Mouse (Mus musculus) testis, postnatal 10 days (tissue): ENCODE measurements around the gene Cmtm1.
A peak's percentile ranks its signal among the peaks of the same experiment; 100 is the strongest.
"Not testable (repeated sequence)": the region's sequence is repeated elsewhere in the genome, so short reads cannot be mapped to it uniquely, and the experiment has no call there.

ENCODE experiments used
- DNase-seq: peaks from one replicate; pipeline ENCODE4 v3.0.0; 2021; ENCODE audit warnings: low spot score

The Cmtm1 gene

DNA sequence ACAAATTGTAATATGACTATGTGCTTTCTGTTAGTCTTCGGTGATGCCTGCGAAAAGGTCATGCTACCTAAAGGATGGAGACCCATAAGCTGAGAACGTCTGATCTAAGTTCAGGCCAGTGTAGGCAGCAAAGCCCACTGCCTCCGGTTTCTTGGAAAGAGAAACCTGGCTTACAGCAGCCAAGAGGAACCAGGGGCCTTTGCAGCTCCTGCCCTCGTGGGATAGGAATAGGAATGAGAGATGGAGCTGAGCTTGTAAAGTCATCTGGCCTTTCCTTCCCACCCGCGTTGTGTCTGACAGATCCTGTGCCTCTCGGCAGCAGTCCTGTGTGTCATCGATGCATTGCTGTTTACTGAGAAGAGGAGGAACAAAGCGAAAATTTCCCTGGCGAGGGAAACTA lies 11.3 kb upstream of the Cmtm1 start, which contains the start of gene Gm11020:
Gm11020 (plus strand) TSS at position 301 of the 400 bp plus-strand sequence.
- DNase-seq = not testable (repeated sequence)

DNA sequence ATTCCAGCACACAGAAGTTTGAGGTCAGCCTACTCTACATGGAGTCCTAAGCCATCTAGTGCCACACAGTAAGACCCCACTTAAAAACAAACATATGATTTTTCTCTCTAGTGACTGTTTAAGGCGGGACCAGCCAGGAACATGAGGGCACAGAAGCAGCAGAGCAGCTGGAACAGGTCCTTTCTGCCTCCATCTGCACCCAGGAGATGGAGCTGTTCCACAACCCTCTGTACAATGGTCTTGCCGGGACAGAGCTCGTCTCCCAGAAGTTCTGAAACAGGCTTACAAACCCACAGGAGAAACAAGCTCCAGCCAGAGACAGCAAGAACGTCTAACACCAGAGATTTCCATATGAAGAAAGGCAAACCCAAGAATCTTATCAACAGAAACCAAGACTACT lies 3.4 kb upstream of the Cmtm1 start:
- no peak for DNase-seq

DNA sequence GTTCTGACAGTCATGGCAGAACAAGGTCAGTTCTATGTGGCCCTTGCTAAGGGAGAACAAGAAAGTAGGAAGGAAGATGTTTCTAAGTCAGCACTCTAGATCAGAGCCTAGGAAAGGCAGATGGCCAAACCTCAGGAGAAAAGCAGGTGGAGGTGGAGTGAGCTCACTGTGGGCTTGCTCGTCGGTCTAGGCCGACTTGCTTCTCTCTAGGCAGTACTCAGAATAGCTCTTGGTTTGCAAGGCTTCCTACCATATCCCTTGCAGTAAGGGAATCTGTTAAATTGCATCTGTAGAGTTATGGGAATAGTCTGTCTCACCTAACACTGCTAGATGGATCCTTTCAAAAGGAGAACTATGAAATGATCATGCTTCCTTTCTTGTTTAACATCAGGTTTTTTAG lies 2.1 kb upstream of the Cmtm1 start:
- not testable (repeated sequence) for DNase-seq

DNA sequence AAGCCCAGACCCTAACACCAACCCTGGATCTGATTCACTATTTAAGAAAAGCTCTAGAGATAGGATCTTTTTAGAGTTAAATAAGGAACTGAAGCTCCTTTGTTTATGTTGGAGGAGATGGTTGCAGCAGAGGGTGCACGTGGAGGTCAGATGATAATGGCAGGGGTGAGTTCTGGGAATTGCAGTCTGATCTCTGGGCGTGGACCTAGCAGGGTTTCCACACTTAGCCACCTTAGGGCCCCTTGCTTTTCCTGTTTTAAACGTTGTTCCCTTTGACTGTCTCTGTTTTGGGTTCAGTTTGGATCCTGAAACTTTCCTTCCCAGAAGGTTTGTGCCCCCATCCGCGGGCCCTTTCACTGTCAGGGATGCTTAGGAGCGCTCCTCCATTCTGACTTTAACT lies 1.6 kb downstream of the Cmtm1 start:
- DNase-seq = not testable (repeated sequence)

DNA sequence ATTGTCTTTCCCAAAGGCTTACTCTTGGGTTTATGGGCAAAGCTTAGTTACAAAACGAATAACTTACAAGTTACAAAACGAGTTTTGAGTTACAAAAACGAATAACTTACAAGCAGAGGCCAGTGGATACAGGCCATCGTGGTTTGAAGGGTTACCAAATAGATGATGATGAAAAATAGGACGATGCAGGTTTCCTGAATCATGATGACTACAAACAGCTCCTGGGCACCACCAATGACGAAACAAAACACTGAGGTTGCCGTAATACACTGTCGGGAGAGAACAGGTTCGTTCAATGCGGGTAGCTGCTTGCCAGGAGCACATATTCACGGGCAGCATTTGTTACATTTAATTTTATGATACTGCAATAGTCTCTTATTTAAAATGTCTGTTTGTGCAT lies 5.0 kb downstream of the Cmtm1 start:
- no peak for DNase-seq

DNA sequence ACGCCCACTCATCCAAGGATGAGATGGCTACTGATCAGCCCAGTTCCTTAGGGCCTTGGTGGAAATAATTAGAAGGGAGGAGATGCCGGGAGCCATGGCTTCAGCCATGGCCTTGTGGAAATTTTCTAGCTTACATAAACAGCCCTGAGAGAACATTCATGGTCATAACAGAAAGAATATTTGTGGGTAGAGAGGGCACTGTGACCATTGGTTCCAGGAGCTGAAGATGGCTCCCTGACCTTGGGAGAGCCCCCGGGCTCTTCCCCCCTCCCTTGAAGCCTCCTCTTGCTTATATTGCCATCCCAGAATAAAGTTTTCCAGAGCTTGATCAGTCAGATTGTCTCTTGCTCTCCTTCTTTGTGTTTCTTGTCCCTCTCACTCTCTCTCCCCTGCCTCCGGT lies 7.4 kb downstream of the Cmtm1 start:
- DNase-seq = not testable (repeated sequence)

DNA sequence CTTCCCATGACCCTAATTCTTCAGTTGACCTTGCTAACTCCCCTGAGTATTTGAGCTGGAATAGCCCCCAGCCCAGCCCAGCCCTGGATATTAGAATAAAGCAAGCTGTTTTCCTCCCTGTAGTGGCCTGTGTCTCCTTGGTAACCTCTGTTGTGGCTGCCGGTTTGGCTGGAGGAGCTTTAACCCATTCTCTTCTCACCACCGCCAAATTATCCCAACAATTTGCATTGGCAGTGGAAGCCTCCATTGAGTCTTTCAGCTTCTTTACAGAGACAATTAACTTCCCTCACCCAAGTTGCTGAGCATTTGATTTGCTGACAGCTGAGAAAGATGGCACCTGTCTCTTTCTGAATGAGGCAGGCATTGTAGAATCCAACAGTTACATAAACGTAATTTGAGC lies 8.4 kb downstream of the Cmtm1 start:
- not testable (repeated sequence) for DNase-seq

DNA sequence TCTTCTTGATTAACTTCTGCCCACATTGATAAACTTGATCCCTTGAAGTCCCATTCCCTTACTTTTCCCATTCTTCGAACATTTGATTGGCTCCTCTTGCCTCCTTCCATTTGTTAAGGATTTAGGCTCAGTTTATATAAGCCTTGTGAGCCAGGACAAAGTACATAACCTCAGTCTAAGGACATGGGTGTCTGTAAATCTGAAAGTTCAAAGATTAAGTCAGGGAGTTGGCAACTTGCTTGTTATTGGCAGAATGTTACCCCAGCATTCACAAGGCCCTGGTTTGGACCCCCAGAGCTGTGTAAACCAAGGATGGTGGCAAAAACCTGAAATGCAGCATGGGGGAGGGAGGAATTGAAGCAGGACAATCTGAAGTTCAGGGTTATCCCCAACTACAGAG lies 15.5 kb downstream of the Cmtm1 start:
- no peak for DNase-seq

DNA sequence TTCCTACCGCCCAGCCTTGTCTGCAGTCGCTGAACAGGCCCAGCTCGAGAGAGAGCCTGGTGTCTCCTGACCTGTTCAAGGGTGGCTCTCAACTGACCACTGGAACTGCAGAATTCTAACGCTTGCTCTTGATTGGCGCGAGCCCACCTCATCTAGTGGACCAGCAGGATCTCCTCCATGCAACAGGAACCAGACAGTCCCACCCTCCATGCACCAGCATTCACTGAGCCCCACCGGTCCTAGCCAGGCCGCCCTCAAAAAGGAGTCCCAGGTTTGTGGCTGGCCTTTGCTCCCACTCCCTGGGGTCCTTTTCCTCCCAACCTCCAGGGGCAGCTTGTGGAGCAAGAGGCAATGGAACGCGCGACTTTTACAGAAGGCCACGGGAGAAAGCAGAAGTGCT lies 16.9 kb downstream of the Cmtm1 start, which contains the start of gene Cmtm2a:
Cmtm2a (minus strand) TSS at position 101 of the 400 bp plus-strand sequence.
- not testable (repeated sequence) for DNase-seq

DNA sequence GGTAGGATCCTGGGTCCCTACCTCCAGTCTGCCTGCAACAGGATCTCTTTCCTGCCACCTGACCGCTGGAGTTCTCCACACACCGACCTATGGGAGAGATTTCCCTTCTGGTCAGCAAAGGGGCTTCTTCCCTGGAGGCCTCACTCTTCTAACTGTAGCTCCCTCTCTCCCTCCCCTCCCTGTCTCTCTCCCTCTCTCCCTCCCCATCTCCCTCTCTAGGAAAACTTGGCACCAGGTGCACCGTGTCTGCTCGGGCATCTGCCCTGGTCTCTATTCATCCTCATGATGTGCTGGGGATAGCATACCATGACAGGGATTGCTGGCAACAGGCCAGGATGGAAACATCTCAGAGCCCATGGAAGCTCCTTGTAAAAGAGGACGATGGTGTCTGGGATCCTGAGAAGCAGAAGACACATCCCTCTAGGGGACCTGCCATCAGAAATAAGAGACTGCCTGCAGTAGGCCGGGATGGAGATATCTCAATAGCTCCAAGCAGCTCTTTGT lies 41.0 kb downstream of the Cmtm1 start:
- no peak for DNase-seq

DNA sequence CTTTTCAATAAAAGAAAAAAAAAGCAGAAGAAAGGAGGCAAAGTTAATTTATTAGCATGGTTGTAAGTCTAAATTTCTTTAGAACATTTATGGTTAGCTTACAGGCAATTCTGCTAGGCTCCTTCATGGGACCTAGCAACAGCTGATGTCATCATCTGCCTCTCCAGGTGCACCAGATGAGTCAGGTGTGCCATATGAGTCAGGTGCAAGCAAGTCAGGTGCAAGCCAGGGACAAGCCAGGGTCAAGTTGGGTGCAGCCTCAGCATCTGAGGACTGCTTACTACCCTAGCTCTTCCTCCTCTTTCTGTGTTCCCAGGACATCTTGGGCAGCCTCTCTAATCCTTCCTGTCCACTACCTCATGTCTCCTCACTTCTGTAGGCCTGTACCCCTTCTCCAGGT lies 41.6 kb downstream of the Cmtm1 start:
- no peak for DNase-seq

DNA sequence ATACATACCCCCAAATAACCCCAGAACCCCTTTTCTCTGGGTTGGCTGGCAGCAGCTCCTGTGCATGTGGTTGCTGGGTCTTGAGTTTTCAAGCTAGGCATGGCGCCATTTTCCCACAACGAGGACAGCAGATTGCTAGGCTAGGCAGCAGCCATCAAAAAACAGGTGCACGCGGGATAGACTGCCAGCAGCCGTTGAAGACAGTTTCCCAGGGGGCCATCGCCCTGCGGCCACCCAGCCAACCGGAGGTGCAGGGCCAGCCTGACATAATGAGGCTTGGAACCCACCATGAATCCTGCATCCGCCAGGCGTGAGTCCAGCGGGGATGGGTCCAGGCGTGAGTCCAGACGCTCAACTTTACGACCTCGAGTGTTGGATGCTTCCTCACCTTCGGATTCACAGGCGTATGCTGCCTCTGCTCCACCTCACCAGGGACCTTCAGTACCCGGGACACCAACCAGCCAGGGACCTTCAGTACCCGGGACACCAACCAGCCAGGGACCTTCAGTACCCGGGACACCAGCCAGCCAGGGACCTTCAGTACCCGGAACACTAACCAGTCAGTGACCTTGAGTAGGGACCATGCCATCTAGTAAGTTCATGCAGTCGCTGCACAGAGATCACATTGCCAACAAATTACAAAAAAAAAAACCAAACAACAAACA lies 45.5 kb downstream of the Cmtm1 start:
- not testable (repeated sequence) for DNase-seq

DNA sequence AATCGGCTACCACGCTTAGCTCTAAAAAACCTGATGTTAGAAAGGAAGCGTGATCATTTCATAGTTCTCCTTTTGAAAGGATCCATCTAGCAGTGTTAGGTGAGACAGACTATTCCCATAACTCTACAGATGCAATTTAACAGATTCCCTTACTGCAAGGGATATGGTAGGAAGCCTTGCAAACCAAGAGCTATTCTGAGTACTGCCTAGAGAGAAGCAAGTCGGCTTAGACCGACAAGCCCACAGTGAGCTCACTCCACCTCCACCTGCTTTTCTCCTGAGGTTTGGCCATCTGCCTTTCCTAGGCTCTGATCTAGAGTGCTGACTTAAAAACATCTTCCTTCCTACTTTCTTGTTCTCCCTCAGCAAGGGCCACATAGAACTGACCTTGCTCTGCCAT lies 48.1 kb downstream of the Cmtm1 start:
- DNase-seq = not testable (repeated sequence)

DNA sequence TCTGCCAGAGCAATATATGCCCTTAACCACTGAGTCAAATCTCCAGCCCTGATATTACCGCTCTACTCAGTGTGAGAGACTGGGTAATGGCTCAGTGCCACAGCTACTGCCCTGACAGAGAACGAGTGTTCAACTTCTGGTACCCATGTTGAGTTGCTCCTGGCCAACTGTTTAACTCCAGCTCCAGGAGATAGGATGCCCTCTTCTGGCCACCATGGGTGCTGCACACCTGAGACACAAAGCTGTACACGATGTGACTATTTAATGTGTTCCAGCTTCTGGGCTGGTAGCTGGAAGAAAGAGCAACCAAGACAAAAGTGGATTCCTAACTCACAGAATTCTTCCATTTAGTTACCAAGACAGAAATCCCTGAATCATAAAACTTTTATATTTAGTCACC lies 56.9 kb downstream of the Cmtm1 start:
- peak; percentile 55 for DNase-seq

DNA sequence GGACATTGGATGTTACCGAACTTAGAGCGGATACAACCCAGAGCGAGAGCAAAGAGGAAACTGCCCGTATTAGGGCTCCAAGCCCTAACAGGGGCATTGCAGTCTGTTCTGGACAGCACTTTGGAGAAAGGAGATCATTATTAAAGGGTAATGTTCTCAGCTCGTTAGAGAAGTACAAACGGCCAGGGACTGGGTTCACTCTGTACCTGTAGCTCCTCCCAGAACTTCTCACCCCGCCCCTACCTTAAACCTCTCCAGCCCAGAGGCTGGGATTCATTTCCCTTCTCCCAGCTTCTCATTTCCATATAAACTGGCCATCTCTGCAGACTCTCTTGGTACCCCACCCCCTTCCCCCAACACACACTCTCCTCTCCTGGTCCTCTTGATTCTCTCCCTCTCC lies 58.5 kb downstream of the Cmtm1 start:
- DNase-seq = no peak

DNA sequence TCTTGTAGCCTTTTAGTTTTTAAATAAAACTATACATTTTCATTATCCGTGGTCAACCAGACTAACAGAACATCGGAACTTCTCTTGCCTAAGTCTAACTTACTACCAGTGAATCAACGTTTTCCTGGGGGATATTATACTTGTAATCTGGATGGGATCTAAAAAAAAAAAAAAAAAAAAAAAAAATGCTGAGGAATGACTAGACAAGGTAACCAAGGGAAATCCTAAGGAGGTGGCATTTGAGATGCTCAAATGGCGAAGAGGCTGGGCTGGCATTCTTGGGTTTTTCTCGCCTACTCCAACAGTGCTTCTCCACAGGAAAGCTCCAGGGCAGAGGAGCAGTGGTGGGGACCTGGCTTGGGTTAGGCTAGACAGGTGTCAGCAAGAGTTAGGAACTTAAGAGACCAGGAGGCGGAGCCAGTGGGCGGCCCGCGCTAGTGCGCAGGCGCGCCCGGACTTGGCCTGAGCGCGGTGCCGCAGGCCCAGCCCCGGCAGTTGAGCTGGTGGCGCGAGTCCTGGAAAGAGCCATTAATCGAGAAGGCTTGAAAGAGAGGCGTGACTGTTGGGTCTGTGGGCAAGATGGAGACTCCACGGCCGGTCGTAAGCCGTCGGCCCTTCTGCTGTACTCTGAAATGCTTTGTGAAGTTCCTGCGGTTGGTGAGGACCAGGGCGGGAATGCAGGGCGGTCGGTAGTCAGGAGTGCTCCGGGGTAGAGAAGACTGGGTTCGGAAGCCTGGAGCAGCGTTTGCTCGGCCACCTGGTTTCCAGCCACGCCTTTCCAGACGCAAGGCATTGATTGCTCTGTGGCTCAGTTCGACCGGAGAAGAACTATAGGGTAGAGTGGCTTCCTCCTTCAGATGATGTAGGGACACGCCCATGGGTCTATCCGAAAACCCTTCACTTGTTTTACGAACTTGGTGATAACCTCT lies 59.2 kb downstream of the Cmtm1 start, which contains the start of gene Cklf:
Cklf (plus strand) TSS at position 423 of the 929 bp plus-strand sequence.
- peak; percentile 87 for DNase-seq

DNA sequence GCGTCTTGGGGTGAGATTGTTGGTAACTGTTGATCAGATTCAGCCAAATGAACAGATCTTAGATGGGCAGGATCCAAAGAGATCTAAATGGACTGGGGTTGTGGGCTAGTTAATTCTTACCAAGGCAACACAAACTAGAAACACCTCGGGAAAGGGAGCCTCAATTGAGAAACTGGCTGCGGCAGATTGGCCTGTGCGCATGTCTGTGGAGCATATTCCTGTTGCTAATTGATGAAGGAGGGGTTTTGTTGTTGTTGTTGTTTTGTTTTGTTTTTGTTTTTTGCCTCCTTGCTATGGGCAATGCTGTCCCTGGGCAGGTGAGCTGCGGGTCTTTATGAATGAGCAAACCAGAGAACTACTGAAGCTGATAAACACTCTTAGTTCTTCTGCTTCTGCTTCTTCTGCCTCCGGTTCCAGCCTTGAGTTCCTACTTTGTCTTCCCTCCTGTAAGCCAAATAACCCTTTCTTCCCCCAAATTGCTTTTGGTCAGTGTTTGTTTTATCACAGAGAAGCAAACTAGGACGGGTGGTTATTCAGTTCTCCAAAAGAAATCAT lies 60.4 kb downstream of the Cmtm1 start:
- no peak for DNase-seq

DNA sequence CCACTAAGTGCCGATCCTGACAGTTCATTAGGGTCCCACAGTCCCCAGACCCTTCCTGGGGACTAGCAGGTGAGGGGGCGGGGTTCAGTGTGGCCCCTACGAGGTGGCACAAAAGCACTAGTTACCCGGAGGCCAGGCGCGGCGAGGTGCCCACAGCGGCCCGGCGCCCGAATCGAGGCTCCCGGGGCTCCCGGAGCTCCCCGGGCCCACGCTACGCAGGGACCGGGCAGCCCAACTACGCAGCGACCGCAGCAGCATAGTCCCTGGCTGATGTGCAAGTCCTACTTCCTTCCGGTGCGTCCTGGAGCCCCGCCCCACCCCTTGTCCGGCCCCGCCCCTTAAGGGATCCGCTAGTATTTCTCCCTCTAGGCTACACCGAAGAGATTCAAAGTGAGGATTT lies 61.7 kb downstream of the Cmtm1 start, which contains the start of gene Tk2:
Tk2 (minus strand) TSS at position 283 of the 400 bp plus-strand sequence.
- DNase-seq = peak; percentile 82

DNA sequence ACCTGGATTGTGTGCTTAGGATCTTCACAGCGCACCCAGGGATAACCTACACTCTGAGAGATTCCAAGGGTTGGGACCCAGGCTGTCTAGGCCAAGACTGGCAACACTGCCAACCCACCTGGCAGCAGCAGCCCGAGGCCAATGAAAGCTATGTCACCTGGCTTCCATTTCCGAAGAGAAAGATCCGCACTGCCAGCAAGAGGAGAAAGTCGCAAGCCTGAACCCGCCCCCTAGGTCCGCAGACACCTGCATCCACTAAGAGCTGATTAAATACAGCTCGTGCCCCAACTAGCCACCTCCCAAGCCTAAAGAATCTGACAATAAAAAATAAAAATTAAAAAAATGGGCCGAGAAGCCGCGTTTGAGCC lies 62.1 kb downstream of the Cmtm1 start:
- no peak for DNase-seq

DNA sequence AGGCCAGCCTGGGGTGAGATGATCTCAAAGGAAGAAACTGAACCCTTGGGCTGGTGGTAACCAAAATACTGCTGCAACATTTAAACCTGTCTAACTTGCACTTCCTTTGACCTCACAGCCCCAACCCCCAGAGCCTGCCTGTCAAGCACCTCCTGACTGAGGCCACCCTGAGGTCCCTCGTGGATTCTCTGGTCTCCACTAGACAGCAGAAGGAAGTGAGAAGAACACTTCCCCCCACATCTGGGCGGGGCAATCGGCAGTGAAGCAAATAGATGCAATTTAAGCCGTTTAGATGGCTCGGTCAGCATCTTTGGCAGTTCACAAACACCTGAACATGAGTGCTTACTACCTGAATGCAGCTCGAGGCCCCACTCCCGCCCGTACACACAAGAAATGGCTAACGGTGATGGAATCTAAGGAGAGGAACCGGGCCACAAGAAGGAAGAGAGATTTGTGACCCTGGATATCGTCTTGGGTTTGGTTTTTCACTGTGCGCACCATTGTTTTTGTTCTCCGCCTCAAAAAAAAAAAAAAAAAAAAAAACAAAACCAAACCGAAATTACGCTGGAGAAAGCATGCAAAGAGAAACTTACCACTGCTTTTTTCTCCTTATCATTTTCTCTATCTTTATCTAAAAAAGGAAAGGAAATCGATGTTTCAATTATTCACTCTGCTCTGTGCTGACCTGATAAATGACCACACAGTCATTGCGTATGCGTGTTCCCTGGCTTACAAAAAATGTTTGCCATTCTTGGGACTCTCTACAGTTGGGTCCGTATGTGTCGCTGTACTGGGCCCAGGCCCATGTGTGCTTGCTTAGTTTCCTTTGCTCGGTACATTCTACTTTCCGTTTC lies 62.7 kb downstream of the Cmtm1 start:
- no peak for DNase-seq

DNA sequence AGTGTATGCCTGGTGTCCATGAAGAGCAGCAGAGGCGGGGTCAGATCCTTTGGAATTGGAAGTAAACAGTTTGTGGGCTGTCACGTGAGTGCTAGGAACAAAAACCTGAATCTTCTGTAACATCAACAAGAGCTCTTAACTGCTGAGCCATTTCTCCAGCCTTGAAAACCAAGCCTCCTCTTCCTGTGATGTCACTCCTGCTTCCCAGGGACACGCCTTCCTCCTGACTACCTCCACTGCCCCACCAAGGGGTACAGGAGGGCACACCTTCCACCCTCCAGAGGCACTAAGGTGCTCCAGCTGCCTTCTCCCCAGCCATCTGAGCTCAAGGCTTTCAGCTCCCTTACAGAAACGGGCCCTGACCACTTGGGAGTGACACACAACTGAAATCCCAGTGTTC lies 63.3 kb downstream of the Cmtm1 start:
- DNase-seq = no peak
